Mouse (Mus musculus) CD4-positive helper T cell, adult 2 months (primary cell): Measurements from ENCODE around the gene Smox.
"Not testable (repeated sequence)": the region's sequence is repeated elsewhere in the genome, so short reads cannot be mapped to it uniquely, and the experiment has no call there.

Source experiments
- DNase-seq: peaks from one replicate; pipeline ENCODE4 v3.0.0-alpha.2; 2012; ENCODE audit warnings: low read depth, missing footprints, low spot score

Gene Smox

DNA sequence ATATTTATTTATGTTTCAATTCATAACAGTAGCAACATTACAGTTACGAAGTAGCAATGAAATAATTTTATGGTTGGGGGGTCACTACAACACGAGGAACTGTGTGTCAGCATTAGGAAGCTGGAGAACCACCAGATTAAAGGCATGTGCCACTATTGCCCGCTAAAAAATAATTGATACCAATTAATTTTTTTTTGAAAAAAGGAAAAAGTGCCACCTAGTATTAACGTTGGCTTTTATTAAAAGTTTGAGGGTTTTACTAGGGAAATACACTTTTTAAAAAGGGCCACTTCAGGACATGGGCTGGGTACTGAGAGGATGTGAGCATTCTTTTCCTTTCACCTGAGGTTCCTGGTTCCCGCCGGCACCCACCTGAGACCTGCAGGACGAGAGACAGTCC lies at the start of gene Smox:
Smox (plus strand) TSS at position 301 of the 400 bp plus-strand sequence.
- DNase-seq = no peak

GRCm38 (mm10) chr2:131443084-131443890 lies 48.0 kb upstream of the Smox start:
- no peak for DNase-seq

DNA sequence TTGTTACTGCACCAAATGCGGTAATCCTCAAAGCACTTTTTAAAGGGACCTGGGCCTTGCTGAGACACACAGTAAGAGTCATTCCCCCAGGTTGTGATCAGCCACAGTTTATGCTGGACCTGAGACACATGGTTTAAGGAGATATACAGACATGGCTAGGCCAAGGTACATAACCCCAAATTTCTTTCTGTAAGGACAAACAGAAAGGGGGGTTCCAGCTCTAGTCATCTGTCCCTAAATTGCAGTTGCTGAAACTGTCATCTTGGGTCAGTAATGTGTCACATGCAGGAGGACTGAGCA lies 47.5 kb upstream of the Smox start:
- no peak for DNase-seq

DNA sequence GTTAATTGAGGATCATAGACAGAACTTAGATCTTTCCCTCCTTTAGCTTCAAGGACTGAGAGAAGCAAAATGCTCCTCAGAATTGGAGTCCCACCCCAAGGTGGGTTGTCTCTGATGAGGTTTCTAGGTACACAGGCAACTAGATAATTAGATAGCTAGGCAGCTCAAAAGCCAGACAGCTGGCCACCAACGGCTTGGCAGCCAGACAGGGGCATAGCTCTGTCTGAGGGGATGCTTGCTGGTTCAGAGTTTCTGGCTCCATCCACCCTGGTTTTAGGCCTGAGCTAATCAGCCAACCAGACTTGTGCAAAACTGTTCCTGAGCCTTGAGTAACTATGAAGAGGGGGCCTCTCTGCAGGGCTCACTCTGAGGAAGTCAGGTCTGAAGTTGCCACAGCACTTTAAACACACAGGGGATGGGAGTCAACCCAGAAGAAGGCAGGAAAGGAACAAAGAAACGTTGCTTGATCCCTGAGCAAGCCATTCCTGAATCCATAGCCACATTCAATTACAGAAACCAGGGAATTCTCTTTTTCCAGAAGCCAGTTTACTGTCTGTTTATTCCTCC lies 44.8 kb upstream of the Smox start:
- DNase-seq = no peak

DNA sequence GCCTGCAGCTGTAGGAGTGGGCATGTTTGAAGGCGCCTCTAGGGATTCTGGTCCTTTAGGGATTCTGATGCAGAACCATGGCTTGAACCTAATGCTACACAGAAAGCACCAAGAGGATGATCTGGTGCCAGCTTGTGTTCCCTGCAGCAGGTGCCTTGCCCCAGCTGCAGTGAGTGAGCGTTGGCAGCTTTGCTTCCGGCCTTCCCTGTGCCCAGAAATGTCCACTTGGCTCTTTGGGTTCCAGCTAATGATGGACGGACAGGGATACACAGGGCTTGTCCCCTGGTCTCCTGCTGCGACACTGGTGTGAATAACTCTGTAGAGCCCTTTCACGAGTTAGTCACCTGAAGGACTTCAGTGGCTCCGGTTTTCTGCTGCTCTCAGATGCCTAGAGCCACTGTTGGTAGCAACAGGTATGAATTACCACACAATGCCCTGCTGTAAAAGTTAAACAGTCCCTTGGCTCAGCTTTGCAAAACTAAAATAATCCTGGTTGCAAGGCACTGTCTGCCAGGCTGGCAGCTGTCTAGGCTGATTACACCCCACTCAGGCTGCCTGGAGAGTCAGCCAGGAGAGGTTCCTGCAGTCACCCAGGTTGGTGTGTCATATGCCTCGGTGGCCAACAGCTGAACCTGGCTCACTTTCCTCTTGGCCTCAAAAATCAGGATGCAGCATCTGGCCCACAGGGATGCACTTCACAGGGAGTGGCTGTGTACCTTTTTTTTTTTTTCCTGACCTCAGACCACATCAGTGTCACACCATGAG lies 43.5 kb upstream of the Smox start:
- DNase-seq = no peak

DNA sequence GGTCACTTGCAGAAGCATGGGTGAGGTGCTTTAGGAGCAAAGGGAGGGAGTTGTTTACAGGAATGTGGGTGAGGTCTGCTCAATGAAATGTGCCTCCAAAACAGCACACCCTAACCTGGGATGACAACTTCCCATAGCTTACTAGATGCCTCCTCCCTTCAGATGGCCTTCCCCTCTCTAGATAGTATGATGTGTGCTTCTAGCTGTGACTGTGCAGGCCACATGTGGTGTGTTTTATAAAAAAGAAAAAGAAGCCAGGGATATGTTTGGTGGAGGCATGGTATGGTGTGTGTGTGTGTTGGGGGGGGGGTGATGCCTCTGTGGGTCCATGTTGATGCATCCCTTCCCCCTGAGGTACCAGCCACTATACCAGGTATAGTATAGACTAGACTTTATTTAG lies 42.9 kb upstream of the Smox start:
- DNase-seq = no peak

GRCm38 (mm10) chr2:131449720-131450119 lies 41.6 kb upstream of the Smox start:
- DNase-seq = no peak

- no peak for DNase-seq
Observed at GRCm38 (mm10) chr2:131450491-131450890, 40.8 kb upstream of the Smox start.

DNA sequence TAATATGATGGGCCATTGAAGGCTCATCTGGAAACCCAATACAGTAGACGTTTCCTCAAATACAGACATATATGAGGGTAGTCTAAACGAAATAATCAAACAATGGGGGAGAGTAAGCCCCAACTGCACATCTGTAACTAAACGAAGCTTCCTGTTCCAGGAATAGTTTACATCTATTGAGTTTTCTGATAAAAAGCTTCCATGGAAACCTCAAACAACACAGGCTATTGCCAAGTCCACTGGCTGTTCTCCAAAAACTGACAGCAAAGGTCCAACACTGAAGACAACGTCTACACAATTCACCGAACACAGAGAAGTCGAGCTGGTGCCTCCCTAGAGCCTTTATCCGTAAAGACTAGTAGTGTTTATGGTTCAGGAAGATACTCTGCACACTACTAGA lies 33.6 kb upstream of the Smox start:
- DNase-seq = no peak

DNA sequence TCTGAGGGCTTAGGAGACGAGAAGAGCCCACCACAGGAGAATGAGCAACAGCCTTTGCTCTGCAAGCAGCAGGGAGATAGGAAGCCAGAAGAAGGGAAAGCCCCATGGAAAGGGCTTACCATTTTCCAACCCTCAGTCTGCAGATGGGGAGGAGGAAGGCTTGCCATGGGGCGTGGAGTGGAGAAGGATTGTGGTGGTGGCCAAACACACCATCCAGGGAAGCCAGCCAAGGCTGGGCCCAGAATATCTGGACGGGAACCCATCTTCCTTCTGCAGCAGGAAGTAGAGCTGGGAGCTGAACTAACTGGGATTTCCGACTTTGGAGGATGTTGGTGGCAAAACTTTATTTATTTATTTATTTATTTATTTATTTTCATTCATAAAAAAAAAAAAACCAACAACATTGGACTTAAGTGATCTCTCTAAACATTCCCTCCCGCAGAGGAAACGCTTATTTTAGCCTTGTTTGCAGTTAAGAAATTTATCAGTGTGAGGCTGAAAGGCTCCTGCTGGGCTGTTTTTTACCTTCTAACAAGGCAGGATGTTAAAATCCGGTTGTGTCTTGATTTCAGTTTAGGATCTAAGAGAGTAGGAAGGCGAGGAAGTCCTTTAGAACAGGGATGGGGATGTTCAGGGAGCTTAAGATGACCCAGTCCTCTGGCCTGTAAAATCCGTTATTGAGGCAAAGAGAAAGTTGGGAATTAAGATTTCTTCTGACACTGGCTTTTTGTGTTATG lies 30.2 kb upstream of the Smox start:
- no peak for DNase-seq

DNA sequence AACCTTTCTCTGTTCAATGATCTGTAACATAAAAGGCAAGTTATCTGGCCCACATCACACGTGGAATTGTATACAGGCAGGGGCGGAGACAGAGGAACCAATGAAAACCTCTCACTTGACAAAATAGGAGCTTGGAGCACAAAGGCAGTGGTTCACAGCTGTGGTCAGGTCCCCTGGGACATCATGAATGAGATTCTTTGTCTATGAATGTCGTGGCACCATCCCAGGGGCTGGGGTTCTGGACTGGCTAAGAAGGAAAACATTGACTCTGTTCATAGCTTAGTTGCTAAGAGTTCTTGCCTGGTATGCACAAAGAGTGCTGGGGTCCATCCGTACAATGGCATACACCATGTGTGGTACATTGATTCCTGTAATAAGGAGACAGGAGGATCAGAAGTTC lies 28.3 kb upstream of the Smox start:
- no peak for DNase-seq

DNA sequence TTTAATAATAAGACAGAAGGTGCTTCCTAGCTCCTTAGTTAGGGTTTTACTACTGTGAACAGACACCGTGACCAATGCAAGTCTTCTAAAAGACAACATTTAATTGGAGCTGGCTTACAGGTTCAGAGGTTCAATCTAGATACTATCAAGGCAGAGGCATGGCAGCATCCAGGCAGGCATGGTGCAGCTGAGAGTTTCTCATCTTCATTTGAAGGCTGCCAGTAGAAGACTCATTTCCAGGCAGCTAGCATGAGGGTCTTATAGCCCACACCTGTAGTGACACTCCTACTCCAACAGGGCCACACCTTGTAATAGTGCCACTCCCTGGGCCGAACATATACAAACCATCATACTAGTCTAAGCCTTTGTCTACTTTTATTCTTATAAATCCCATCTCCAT lies 27.1 kb upstream of the Smox start:
- DNase-seq = no peak

GRCm38 (mm10) chr2:131466732-131467131 lies 24.6 kb upstream of the Smox start:
- DNase-seq = no peak

- DNase-seq = no peak
Observed at GRCm38 (mm10) chr2:131469916-131470315, 21.4 kb upstream of the Smox start.

GRCm38 (mm10) chr2:131473749-131474148 lies 17.5 kb upstream of the Smox start:
- DNase-seq = no peak

- not testable (repeated sequence) for DNase-seq
Observed at GRCm38 (mm10) chr2:131477105-131477504, 14.2 kb upstream of the Smox start.

DNA sequence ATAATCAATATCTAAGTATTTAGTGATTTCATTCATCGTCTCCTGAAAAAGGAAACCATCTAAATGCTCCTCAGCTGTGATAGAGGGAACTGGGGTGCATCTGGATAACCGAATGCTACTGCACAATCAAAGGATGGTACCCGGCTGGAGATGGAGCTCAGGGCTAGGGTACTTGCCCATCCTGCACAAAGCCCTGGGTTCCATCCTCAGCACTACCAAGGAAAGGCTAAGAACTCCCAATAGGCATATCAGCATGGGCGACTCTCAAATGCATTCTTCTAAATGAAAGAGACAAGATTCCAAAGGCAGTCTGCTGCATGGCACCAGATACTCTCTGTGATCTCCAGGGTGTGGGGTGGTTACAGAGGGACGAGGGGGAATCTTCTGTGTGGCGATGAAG lies 13.4 kb upstream of the Smox start:
- no peak for DNase-seq

DNA sequence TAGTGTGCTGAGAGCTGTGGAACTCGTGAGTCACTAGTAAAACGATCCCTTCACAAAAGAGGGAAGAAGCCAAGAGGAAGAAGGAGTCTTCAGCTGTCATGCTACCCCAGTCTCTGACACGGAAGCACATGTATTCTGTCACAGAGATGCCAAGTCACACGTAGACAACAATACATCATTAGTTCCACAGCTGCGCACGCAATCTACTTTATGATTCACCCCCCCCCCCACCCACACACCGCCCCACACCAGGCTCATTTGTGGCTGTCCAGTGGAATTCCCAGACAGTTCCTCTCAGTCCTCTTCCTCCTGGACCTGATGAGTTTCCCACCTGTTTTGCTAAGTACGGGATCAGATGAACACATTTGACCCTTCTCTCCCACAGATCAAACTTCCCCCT lies 12.9 kb upstream of the Smox start:
- DNase-seq = no peak

GRCm38 (mm10) chr2:131478916-131479315 lies 12.4 kb upstream of the Smox start:
- no peak for DNase-seq

GRCm38 (mm10) chr2:131481733-131482132 lies 9.6 kb upstream of the Smox start:
- no peak for DNase-seq

DNA sequence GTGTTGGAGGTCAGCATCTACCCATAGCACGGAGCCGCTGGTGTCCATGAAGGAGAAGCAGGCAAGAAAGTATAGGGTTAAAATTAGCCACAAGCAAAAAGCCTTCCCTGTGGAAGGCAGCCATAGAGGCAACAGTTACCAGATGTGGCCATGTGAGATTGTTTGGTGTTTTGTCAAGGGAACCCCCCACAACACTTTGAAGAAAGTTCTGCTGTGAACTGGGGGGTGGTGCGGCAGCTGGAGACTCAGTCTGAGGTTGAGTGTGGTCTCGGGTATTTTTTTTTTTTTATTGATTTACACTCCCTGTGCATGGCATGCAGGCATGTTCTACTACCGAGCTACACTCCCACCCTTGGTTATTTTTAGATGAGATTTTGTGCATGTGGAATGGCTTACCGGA lies 8.8 kb upstream of the Smox start:
- no peak for DNase-seq

GRCm38 (mm10) chr2:131483562-131483961 lies 7.7 kb upstream of the Smox start:
- no peak for DNase-seq
